Mouse (Mus musculus) E14TG2a.4 (cell line): ENCODE measurements around the gene Snca.

Experiments
- CTCF ChIP-seq: conservative IDR thresholded peaks from 2 replicates; pipeline ENCODE4 v1.5.1; 2014; ENCODE audit warnings: low read length
- NANOG ChIP-seq: IDR thresholded peaks from 2 replicates; pipeline ENCODE4 v1.6.1; 2014; ENCODE audit warnings: borderline replicate concordance, low read length, mixed read lengths

DNA sequence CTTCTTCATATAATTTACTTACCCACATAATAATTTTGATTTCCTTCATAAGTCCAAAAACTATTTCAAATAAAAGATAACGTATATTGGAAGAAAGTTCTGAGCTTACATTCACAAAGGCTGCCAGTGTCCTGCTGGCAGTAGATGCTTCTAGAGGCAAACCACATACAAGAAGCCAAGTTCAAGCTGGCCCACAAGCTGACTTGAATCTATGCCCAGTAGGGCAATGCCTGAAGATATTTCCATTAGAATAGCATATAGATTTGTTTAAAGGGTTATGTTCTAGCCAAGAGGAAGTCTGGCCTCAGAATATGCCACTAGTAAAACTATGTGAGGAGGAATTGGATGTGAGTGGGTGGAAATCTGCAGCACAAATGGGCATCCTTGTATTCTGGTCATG, 42.7 kb downstream of the Snca start:
- TF ChIP-seq CTCF (no peak), NANOG (no peak)
